Mouse (Mus musculus) activated CD4-positive, CD25-positive, alpha-beta regulatory T cell, adult 9 weeks (primary cell): ENCODE data around the gene Oxnad1. TPM values are rescaled to one million over a fixed set of nuclear protein-coding genes. Genes with fewer than 3 reads are reported as not detected.

ENCODE experiments used
- polyA plus RNA-seq: library from polyadenylated mRNA; unstranded; fragments of 100-300 nt; shearing (Covaris generic); gene quantifications from one replicate; pipeline ENCODE4 v1.2.1, GENCODE M21; 2017

Gene Oxnad1
- 21.0 TPM for polyA plus RNA-seq

GRCm38 (mm10) chr14:32084761-32085485, at the start of gene Oxnad1:
Gene Oxnad1, plus strand, starts transcription at chr14:32085374.

GRCm38 (mm10) chr14:32085486-32086201, 470 bp downstream of the Oxnad1 start, which contains the start of gene Dph3:
Gene Dph3, minus strand, starts transcription at chr14:32085729.

GRCm38 (mm10) chr14:32141723-32142122, 56.5 kb downstream of the Oxnad1 start, which contains the start of gene Msmb:
Gene Msmb, plus strand, starts transcription at chr14:32142023.

Other genes with a start within 250 kb of the Oxnad1 start
- gene Galnt15, start 56.4 kb upstream of the Oxnad1 start, polyA plus RNA-seq: not detected
- gene Dph3, start 355 bp downstream of the Oxnad1 start, polyA plus RNA-seq: 99.8 TPM
- gene Msmb, start 56.6 kb downstream of the Oxnad1 start, polyA plus RNA-seq: not detected
- gene Ncoa4, start 74.5 kb downstream of the Oxnad1 start, polyA plus RNA-seq: 98.6 TPM
- 126 TPM for gene Timm23, start 116.5 kb downstream of the Oxnad1 start, polyA plus RNA-seq
- 33.2 TPM for gene Parg, start 116.6 kb downstream of the Oxnad1 start, polyA plus RNA-seq
- gene Ogdhl, start 236.6 kb downstream of the Oxnad1 start, polyA plus RNA-seq: not detected